Mouse (Mus musculus) brain, embryonic 18.5 days (tissue): Measurements from ENCODE around the gene Phf8.
"Not testable (repeated sequence)": the region's sequence is repeated elsewhere in the genome, so short reads cannot be mapped to it uniquely, and the experiment has no call there.

Source experiments
- DNase-seq: peaks from one replicate; pipeline ENCODE4 v3.0.0-alpha.2; 2012; ENCODE audit warnings: low read depth, low spot score

Phf8 gene

GRCm38 (mm10) chrX:151520458-151521322 is at the start of gene Phf8:
TSS of gene Phf8 (plus strand) at chrX:151520672.
- DNase-seq: peak; percentile 92

GRCm38 (mm10) chrX:151488128-151488527 is 32.3 kb upstream of the Phf8 start:
- DNase-seq: no peak

- not testable (repeated sequence) for DNase-seq
These were observed 27.2 kb upstream of the Phf8 start for GRCm38 (mm10) chrX:151493269-151493668.

- DNase-seq: no peak
These were observed 23.9 kb upstream of the Phf8 start for GRCm38 (mm10) chrX:151496596-151496995.

GRCm38 (mm10) chrX:151508536-151508935 is 11.9 kb upstream of the Phf8 start:
- DNase-seq: no peak

- DNase-seq: no peak
These were observed 10.6 kb upstream of the Phf8 start for GRCm38 (mm10) chrX:151509906-151510305.

GRCm38 (mm10) chrX:151513066-151513465 is 7.4 kb upstream of the Phf8 start:
- no peak for DNase-seq

- no peak for DNase-seq
These were observed 6.8 kb upstream of the Phf8 start for GRCm38 (mm10) chrX:151513694-151514093.

- no peak for DNase-seq
These were observed 2.3 kb upstream of the Phf8 start for GRCm38 (mm10) chrX:151518181-151518580.

- DNase-seq: no peak
These were observed 380 bp upstream of the Phf8 start for GRCm38 (mm10) chrX:151520127-151520457.

GRCm38 (mm10) chrX:151521786-151522522 is 1.5 kb downstream of the Phf8 start:
- DNase-seq: no peak

GRCm38 (mm10) chrX:151553356-151553755 is 32.9 kb downstream of the Phf8 start:
- DNase-seq: no peak

- DNase-seq: no peak
These were observed 54.7 kb downstream of the Phf8 start for GRCm38 (mm10) chrX:151575166-151575565.

GRCm38 (mm10) chrX:151643386-151643785 is 122.9 kb downstream of the Phf8 start:
- DNase-seq: no peak

GRCm38 (mm10) chrX:151653744-151654143 is 133.3 kb downstream of the Phf8 start:
- DNase-seq: no peak

- peak; percentile 8 for DNase-seq
These were observed 154.2 kb downstream of the Phf8 start for GRCm38 (mm10) chrX:151674492-151675171.
